Mouse (Mus musculus) spleen, adult 2 months (tissue): ENCODE data around the gene Rimkla. TPM values are rescaled to one million over a fixed set of nuclear protein-coding genes. Genes with fewer than 3 reads are reported as not detected.

Source experiments
- DNase-seq, 2 experiments: peaks; one replicate each; pipeline versions ENCODE4 v3.0.0 to v3.0.0-alpha.2; 2012 to 2021; ENCODE audit warnings: low spot score in 2 of 2, low read depth in 1 of 2
- H3K27ac ChIP-seq: fragments of 200-500 bp; 2 replicates; pipeline ENCODE4 v1.5.1; 2012; ENCODE audit warnings: low read length, inconsistent platforms; ENCODE audit not compliant: insufficient read depth
- H3K27me3 ChIP-seq: fragments of 200-500 bp; 2 replicates; pipeline ENCODE4 v1.6.1; 2012; ENCODE audit warnings: mild to moderate bottlenecking, moderate library complexity, low read length, inconsistent platforms; ENCODE audit not compliant: control insufficient read depth, insufficient read depth
- H3K36me3 ChIP-seq: fragments of 200-500 bp; 2 replicates; pipeline ENCODE4 v1.6.1; 2012; ENCODE audit warnings: mild to moderate bottlenecking, low read length, inconsistent platforms; ENCODE audit not compliant: control insufficient read depth, insufficient read depth
- H3K4me1 ChIP-seq: fragments of 200-500 bp; 2 replicates; pipeline ENCODE4 v1.6.1; 2011; ENCODE audit warnings: inconsistent platforms; ENCODE audit not compliant: control insufficient read depth, insufficient read depth, insufficient read length
- H3K4me3 ChIP-seq: fragments of 200-500 bp; 2 replicates; pipeline ENCODE4 v1.5.1; 2011; ENCODE audit warnings: mild to moderate bottlenecking, inconsistent platforms; ENCODE audit not compliant: insufficient read depth, insufficient read length; ENCODE audit errors: extremely low read depth
- CTCF ChIP-seq: fragments of 200-500 bp; IDR thresholded peaks from 2 replicates; pipeline ENCODE4 v1.5.1; 2011; ENCODE audit warnings: mild to moderate bottlenecking, inconsistent platforms; ENCODE audit not compliant: insufficient read depth, insufficient read length, insufficient replicate concordance; ENCODE audit errors: extremely low read depth
- POLR2A ChIP-seq: fragments of 200-500 bp; IDR thresholded peaks from 2 replicates; pipeline ENCODE4 v1.6.1; 2011; ENCODE audit warnings: low read depth, low read length, inconsistent platforms
- WGBS: fragments of 180-500 bp; shearing (Covaris S2); methylation state at CpG from one replicate; pipeline ENCODE4 v1.1.7; 2018; 5-methylcytosine and 5-hydroxymethylcytosine counted together
- polyA plus RNA-seq: library from polyadenylated mRNA; depleted of rRNA; stranded (reverse); fragments of >200 nt; gene quantifications from 2 replicates; pipeline ENCODE4 v1.2.3, GENCODE M21; 2012

The Rimkla gene
- polyA plus RNA-seq, 1 experiment, result 0.40 TPM

GRCm38 (mm10) chr4:119442539-119442938 is 49.9 kb downstream of the Rimkla start:
- Histone ChIP-seq H3K36me3 (no peaks in the 10 kb centered on the region), H3K27me3 (no peaks in the 10 kb centered on the region), H3K4me1 (no peaks in the 10 kb centered on the region), H3K27ac (no peak overlapping the region), H3K4me3 (no peak overlapping the region)
- WGBS, result 89% methylated on average over 6 of the region's 6 CpGs
- DNase-seq, result no peak
- TF ChIP-seq POLR2A, result no peak
- TF ChIP-seq CTCF, result no peak

DNA sequence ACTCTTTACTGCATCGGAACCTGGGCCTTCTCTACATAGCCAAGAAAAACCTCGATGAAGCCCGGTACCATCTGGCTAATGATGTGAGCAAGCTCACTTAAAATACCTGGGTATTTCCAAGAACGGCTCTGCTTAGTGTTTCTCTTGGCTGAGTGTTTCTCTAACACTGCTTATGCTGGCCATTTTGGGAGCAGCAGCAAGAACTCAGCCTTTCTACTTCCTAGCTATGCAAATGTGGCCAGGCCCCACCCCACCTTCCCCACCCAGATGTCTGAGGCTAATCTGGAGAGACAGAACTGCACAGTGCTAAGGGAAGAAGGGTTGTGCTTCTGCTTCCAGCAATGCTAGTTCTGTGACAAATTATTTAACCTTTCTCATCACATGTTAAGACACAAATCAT is 50.6 kb downstream of the Rimkla start:
- Histone ChIP-seq H3K36me3 (no peaks in the 10 kb centered on the region), H3K27ac (no peak overlapping the region), H3K4me3 (no peak overlapping the region), H3K4me1 (no peaks in the 10 kb centered on the region), H3K27me3 (no peaks in the 10 kb centered on the region)
- WGBS, result 90% methylated on average over 4 of the region's 4 CpGs
- no peak for DNase-seq
- TF ChIP-seq CTCF (no peak), POLR2A (no peak)

DNA sequence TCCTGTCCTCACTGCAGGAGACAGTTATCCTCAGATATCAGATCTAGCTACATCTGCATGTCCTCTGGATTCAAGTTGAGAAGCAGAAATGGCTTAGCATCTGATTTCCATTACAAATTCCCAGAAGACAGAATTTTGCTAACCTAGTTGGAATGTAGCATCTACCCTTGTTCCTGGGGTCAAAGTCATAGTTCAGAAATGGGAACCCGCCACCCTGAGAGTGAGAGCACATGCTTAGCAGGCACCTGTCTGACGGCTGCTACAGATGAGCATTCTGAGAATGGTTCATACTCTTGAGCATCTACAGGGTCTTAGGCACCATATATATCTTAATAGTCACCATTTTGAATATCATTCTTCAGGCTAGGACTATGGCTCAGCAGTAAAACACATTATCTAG is 54.5 kb downstream of the Rimkla start:
- Histone ChIP-seq H3K4me3 (no peak overlapping the region), H3K36me3 (no peaks in the 10 kb centered on the region), H3K27ac (no peak overlapping the region), H3K27me3 (no peaks in the 10 kb centered on the region), H3K4me1 (no peaks in the 10 kb centered on the region)
- no peak for DNase-seq
- TF ChIP-seq CTCF (no peak), POLR2A (no peak)
- WGBS, result 90% methylated on average over 2 of the region's 2 CpGs

DNA sequence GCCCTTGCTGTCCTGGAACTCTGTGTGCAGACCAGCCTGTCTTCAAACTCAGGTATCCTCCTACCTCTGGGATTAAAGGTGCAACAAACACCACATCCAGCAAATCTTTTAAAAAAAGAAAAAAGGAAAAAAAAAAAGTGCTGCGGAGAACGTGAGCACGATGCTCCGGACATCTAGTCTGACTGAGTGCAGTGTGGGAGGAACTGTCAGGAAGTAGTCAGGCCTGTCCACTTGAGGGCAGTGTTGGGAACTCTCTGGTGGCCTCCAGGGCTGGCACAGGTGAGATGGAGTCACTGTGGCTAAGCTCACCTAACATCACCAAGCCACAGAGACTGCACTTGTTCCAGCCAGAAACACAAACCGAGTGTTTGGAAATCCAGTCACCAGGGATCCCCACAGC is 61.8 kb downstream of the Rimkla start:
- H3K27ac ChIP-seq, result no peak overlapping the region
- no peaks in the 10 kb centered on the region for H3K36me3 ChIP-seq
- TF ChIP-seq POLR2A, result no peak
- TF ChIP-seq CTCF, result peak; percentile 54; the same call in 1 of the 2 replicates
- peak; percentile 21 to 60 for DNase-seq
- WGBS, result 26% methylated on average over 5 of the region's 5 CpGs
- peak overlapping the region; percentile 11; the same call in 1 of the 2 replicates for H3K4me3 ChIP-seq
- H3K27me3 ChIP-seq, result no peaks in the 10 kb centered on the region
- H3K4me1 ChIP-seq, result no peaks in the 10 kb centered on the region

DNA sequence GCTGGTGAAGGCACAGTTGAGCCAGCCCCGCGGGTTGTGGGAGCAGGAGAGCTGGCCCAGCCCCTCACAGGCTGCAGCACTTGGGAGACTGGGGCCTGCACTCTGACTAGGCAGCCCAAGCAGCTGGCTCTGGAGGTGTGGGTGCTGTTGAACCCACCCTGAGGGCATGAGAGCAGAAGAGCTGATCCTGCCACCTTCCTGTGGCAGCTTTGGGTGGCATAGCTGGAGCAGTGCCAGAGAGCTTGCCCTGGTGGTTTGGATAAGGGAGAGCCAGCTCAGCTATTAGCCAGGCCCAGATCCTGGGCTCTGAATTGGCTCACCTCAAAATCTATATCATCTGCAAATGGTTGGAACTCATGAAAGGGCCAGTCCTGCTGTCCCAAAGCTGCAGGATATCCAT is 64.7 kb downstream of the Rimkla start:
- H3K36me3 ChIP-seq, result no peaks in the 10 kb centered on the region
- TF ChIP-seq CTCF (no peak), POLR2A (no peak)
- no peak for DNase-seq
- 62% methylated on average over 2 of the region's 2 CpGs for WGBS
- H3K4me3 ChIP-seq, result no peak overlapping the region
- no peak overlapping the region; the same call in 1 of the 2 replicates for H3K27ac ChIP-seq
- H3K27me3 ChIP-seq, result no peaks in the 10 kb centered on the region; the same call in 1 of the 2 replicates
- H3K4me1 ChIP-seq, result peaks cover 3% of the 10 kb centered on the region

- Histone ChIP-seq H3K27ac (no peak overlapping the region), H3K27me3 (no peaks in the 10 kb centered on the region; the same call in 1 of the 2 replicates), H3K4me3 (no peak overlapping the region), H3K36me3 (no peaks in the 10 kb centered on the region), H3K4me1 (peaks cover 7% of the 10 kb centered on the region)
- no peak for TF ChIP-seq POLR2A
- no peak for TF ChIP-seq CTCF
- 52% methylated on average over 2 of the region's 2 CpGs for WGBS
- no peak for DNase-seq
Observed at GRCm38 (mm10) chr4:119425601-119426000, 66.8 kb downstream of the Rimkla start.

DNA sequence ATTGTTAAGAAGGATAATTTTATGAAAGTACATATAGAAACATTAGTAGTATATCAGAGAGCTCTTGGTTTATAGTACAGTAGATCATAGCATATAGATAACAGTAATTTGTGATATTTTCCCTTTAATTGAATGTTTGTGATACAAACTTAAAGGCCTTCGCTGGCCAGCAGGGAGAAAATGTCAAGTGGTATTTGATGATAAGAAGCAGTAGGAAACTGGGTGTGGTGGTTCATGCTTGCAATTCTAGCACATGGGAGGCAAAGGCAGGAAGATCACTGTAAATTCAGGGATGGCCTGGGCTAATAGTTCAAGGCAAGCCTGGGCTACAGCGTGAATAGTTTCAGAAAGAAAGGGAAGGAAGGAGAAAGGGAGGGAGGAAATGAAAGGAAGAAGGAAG is 67.4 kb downstream of the Rimkla start:
- TF ChIP-seq POLR2A, result no peak
- TF ChIP-seq CTCF, result no peak
- Histone ChIP-seq H3K27ac (no peak overlapping the region), H3K36me3 (no peaks in the 10 kb centered on the region), H3K4me3 (no peak overlapping the region), H3K27me3 (no peaks in the 10 kb centered on the region; the same call in 1 of the 2 replicates), H3K4me1 (peaks cover 7% of the 10 kb centered on the region)
- no peak for DNase-seq
- 86% methylated on average over 2 of the region's 2 CpGs for WGBS
